Mouse (Mus musculus): ENCODE measurements around the gene Las1l.
"Not testable (repeated sequence)": the region's sequence is repeated elsewhere in the genome, so short reads cannot be mapped to it uniquely, and the experiment has no call there.

Gene Las1l

GRCm38 (mm10) chrX:95965036-95965435 is 8.3 kb upstream of the Las1l start:
- Histone ChIP-seq H3K4me3 (replicated peaks; ENCODE audit: low read length) (no peak overlapping the region), H3K36me3 (ENCODE audit: insufficient read depth, low read length) (peaks cover 5% of the 10 kb centered on the region), H3K27me3 (ENCODE audit: insufficient read depth, low read length) (no peaks in the 10 kb centered on the region), H3K9me3 (ENCODE audit: low read length) (no peaks in the 10 kb centered on the region), H3K4me1 (replicated peaks; ENCODE audit: low read depth, low read length) (peaks cover 12% of the 10 kb centered on the region)
- TF ChIP-seq POU5F1 (IDR thresholded peaks at IDR 0.05; ENCODE audit: borderline replicate concordance, low read length), result no peak
- TF ChIP-seq NANOG (IDR thresholded peaks at IDR 0.05; ENCODE audit: borderline replicate concordance, low read length), result no peak
- no peak for TF ChIP-seq CTCF (conservative IDR thresholded peaks at IDR 0.05; ENCODE audit: low read length)

GRCm38 (mm10) chrX:95963366-95963765 is 6.6 kb upstream of the Las1l start:
- H3K4me1 ChIP-seq (replicated peaks; ENCODE audit: low read depth, low read length), result peaks cover 6% of the 10 kb centered on the region
- peaks cover 5% of the 10 kb centered on the region for H3K36me3 ChIP-seq (ENCODE audit: insufficient read depth, low read length)
- no peak for TF ChIP-seq NANOG (IDR thresholded peaks at IDR 0.05; ENCODE audit: borderline replicate concordance, low read length)
- TF ChIP-seq POU5F1 (IDR thresholded peaks at IDR 0.05; ENCODE audit: borderline replicate concordance, low read length), result no peak
- no peak for TF ChIP-seq CTCF (conservative IDR thresholded peaks at IDR 0.05; ENCODE audit: low read length)
- H3K9me3 ChIP-seq (ENCODE audit: low read length), result no peaks in the 10 kb centered on the region
- H3K4me3 ChIP-seq (replicated peaks; ENCODE audit: low read length), result no peak overlapping the region
- no peaks in the 10 kb centered on the region for H3K27me3 ChIP-seq (ENCODE audit: insufficient read depth, low read length)

GRCm38 (mm10) chrX:95957461-95957860 is 699 bp upstream of the Las1l start:
- not testable (repeated sequence) for H3K27me3 ChIP-seq (ENCODE audit: insufficient read depth, low read length); H3K4me1 ChIP-seq (replicated peaks; ENCODE audit: low read depth, low read length); H3K9me3 ChIP-seq (ENCODE audit: low read length)
- Histone ChIP-seq H3K4me3 (replicated peaks; ENCODE audit: low read length) (peak overlapping the region; percentile 17; the same call in 1 of the 2 replicates), H3K36me3 (ENCODE audit: insufficient read depth, low read length) (peaks cover 24% of the 10 kb centered on the region)

- no peak overlapping the region for H3K4me3 ChIP-seq (replicated peaks; ENCODE audit: low read length)
- peaks cover 7% of the 10 kb centered on the region for H3K4me1 ChIP-seq (replicated peaks; ENCODE audit: low read depth, low read length)
- no peaks in the 10 kb centered on the region for H3K9me3 ChIP-seq (ENCODE audit: low read length)
- peaks cover 84% of the 10 kb centered on the region for H3K36me3 ChIP-seq (ENCODE audit: insufficient read depth, low read length)
- no peak for TF ChIP-seq POU5F1 (IDR thresholded peaks at IDR 0.05; ENCODE audit: borderline replicate concordance, low read length)
- no peak for TF ChIP-seq NANOG (IDR thresholded peaks at IDR 0.05; ENCODE audit: borderline replicate concordance, low read length)
- peak; percentile 53 for TF ChIP-seq CTCF (conservative IDR thresholded peaks at IDR 0.05; ENCODE audit: low read length)
- H3K27me3 ChIP-seq (ENCODE audit: insufficient read depth, low read length), result no peaks in the 10 kb centered on the region
These were observed 6.0 kb downstream of the Las1l start for GRCm38 (mm10) chrX:95950776-95951175.

- H3K36me3 ChIP-seq (ENCODE audit: insufficient read depth, low read length), result peaks cover 95% of the 10 kb centered on the region
- no peak overlapping the region for H3K4me3 ChIP-seq (replicated peaks; ENCODE audit: low read length)
- no peaks in the 10 kb centered on the region for H3K4me1 ChIP-seq (replicated peaks; ENCODE audit: low read depth, low read length)
- TF ChIP-seq POU5F1 (IDR thresholded peaks at IDR 0.05; ENCODE audit: borderline replicate concordance, low read length) (no peak), CTCF (conservative IDR thresholded peaks at IDR 0.05; ENCODE audit: low read length) (no peak), NANOG (IDR thresholded peaks at IDR 0.05; ENCODE audit: borderline replicate concordance, low read length) (no peak)
- no peaks in the 10 kb centered on the region for H3K9me3 ChIP-seq (ENCODE audit: low read length)
- no peaks in the 10 kb centered on the region for H3K27me3 ChIP-seq (ENCODE audit: insufficient read depth, low read length)
These were observed 8.6 kb downstream of the Las1l start for GRCm38 (mm10) chrX:95948135-95948534.

GRCm38 (mm10) chrX:95945496-95945895 is 11.3 kb downstream of the Las1l start:
- TF ChIP-seq CTCF (conservative IDR thresholded peaks at IDR 0.05; ENCODE audit: low read length) (no peak), POU5F1 (IDR thresholded peaks at IDR 0.05; ENCODE audit: borderline replicate concordance, low read length) (no peak), NANOG (IDR thresholded peaks at IDR 0.05; ENCODE audit: borderline replicate concordance, low read length) (no peak)
- no peaks in the 10 kb centered on the region for H3K9me3 ChIP-seq (ENCODE audit: low read length)
- H3K4me1 ChIP-seq (replicated peaks; ENCODE audit: low read depth, low read length), result no peaks in the 10 kb centered on the region
- H3K36me3 ChIP-seq (ENCODE audit: insufficient read depth, low read length), result peaks cover 91% of the 10 kb centered on the region
- no peaks in the 10 kb centered on the region for H3K27me3 ChIP-seq (ENCODE audit: insufficient read depth, low read length)
- no peak overlapping the region for H3K4me3 ChIP-seq (replicated peaks; ENCODE audit: low read length)

- no peaks in the 10 kb centered on the region for H3K9me3 ChIP-seq (ENCODE audit: low read length)
- no peak overlapping the region for H3K4me3 ChIP-seq (replicated peaks; ENCODE audit: low read length)
- H3K27me3 ChIP-seq (ENCODE audit: insufficient read depth, low read length), result no peaks in the 10 kb centered on the region
- H3K36me3 ChIP-seq (ENCODE audit: insufficient read depth, low read length), result peaks cover 79% of the 10 kb centered on the region
- no peaks in the 10 kb centered on the region for H3K4me1 ChIP-seq (replicated peaks; ENCODE audit: low read depth, low read length)
- no peak for TF ChIP-seq NANOG (IDR thresholded peaks at IDR 0.05; ENCODE audit: borderline replicate concordance, low read length)
- no peak for TF ChIP-seq POU5F1 (IDR thresholded peaks at IDR 0.05; ENCODE audit: borderline replicate concordance, low read length)
- TF ChIP-seq CTCF (conservative IDR thresholded peaks at IDR 0.05; ENCODE audit: low read length), result no peak
These were observed 21.3 kb downstream of the Las1l start for GRCm38 (mm10) chrX:95935481-95935880.

GRCm38 (mm10) chrX:95902716-95903115 is 54.0 kb downstream of the Las1l start:
- no peak for TF ChIP-seq NANOG (IDR thresholded peaks at IDR 0.05; ENCODE audit: borderline replicate concordance, low read length)
- no peak for TF ChIP-seq CTCF (conservative IDR thresholded peaks at IDR 0.05; ENCODE audit: low read length)
- no peak for TF ChIP-seq POU5F1 (IDR thresholded peaks at IDR 0.05; ENCODE audit: borderline replicate concordance, low read length)
- Histone ChIP-seq H3K4me1 (replicated peaks; ENCODE audit: low read depth, low read length) (no peaks in the 10 kb centered on the region), H3K36me3 (ENCODE audit: insufficient read depth, low read length) (no peaks in the 10 kb centered on the region), H3K27me3 (ENCODE audit: insufficient read depth, low read length) (no peaks in the 10 kb centered on the region), H3K4me3 (replicated peaks; ENCODE audit: low read length) (no peak overlapping the region), H3K9me3 (ENCODE audit: low read length) (no peaks in the 10 kb centered on the region)

Data from E14TG2a.4 (cell line).